Mouse (Mus musculus) liver, embryonic 14 days (tissue): Measurements from ENCODE around the gene Olfr1107. TPM values are rescaled to one million over a fixed set of nuclear protein-coding genes. Genes with fewer than 3 reads are reported as not detected.

ENCODE experiments used
- polyA plus RNA-seq: library from polyadenylated mRNA; depleted of rRNA; stranded (reverse); fragments of >200 nt; gene quantifications from 2 replicates; pipeline ENCODE4 v1.2.3, GENCODE M21; 2012; rRNA removed

The Olfr1107 gene
- polyA plus RNA-seq, result not detected in 2 replicates

DNA sequence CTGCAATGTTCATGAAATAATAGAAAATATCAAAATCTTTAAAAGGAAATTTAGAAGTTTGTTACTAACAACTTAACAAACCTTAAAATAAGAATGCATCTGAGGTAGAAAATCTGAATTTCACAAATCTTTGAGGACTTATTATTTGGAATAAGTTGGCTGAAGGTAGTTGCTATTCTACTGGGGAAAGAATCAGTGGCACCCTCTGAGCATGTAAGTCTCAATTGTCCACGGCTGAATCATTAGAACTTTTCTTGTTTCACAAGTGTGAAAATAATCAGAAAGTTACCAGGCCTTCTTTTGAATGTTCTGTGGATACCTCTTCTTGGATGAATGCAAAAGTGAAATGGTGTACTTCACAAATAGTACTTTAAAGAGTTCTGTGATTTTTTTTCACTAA, at the start of gene Olfr1107:
Gene Olfr1107 (minus strand): TSS at position 101 of the 400 bp plus-strand sequence.

GRCm38 (mm10) chr2:87114467-87114866, 38.9 kb upstream of the Olfr1107 start, which contains the start of gene Olfr259:
Gene Olfr259 (minus strand): TSS chr2:87114567.

GRCm38 (mm10) chr2:87095908-87096307, 20.3 kb upstream of the Olfr1107 start, which contains the start of gene Olfr1109:
Gene Olfr1109 (minus strand): TSS chr2:87096008.

DNA sequence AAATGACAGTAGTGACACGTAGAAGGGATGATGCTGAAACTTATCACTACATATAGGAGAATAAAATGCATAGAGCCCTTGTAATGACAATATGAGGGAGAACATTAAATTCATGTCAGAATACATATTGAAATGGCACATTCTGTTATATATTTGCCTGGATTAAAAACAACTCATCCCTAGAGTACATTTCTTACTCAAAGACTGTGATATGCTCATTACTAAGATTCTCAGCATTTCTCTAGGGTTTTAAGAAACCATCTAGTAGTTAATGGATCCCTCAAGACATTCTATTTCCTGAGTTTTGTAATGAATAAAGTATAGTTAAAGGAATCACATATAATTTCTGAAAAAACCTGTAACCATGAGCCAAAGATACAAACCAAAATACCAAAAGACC, 23.4 kb downstream of the Olfr1107 start, which contains the start of gene Olfr1106:
Gene Olfr1106 (minus strand): TSS at position 101 of the 400 bp plus-strand sequence.

DNA sequence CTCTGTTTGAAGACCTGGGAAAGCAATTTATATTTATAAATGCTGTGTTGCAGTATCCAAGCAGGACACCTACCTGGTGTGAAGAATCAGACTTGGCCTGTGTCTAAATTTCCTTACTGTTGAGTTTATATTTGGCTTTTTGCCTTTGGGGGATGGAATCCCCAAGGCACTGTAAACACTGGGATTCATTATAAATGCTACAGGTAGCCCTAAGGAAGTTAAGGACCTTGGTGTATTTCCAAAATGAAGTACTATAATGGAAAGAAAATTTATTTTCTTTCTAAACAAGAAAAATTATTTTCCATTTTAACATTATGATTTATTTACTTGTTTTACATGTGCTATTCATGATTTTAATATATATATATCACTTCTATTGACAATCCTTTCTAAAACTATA, 39.2 kb downstream of the Olfr1107 start, which contains the start of gene Olfr1105:
Gene Olfr1105 (minus strand): TSS at position 101 of the 400 bp plus-strand sequence.

GRCm38 (mm10) chr2:87026980-87027379, 48.6 kb downstream of the Olfr1107 start, which contains the start of gene Olfr1104:
Gene Olfr1104 (minus strand): TSS chr2:87027080.

Other genes starting within 250 kb of the Olfr1107 start
- not detected in 2 replicates for gene Olfr1095, start 224.1 kb downstream of the Olfr1107 start, polyA plus RNA-seq
- not detected in 2 replicates for gene Gm13723, start 201.0 kb downstream of the Olfr1107 start, polyA plus RNA-seq
- gene Olfr1097, start 183.6 kb downstream of the Olfr1107 start, polyA plus RNA-seq, result not detected in 2 replicates
- not detected in 2 replicates for gene Olfr1098, start 151.3 kb downstream of the Olfr1107 start, polyA plus RNA-seq
- not detected in 2 replicates for gene Olfr1099, start 115.1 kb downstream of the Olfr1107 start, polyA plus RNA-seq
- not detected in 2 replicates for gene Olfr1100, start 95.9 kb downstream of the Olfr1107 start, polyA plus RNA-seq
- not detected in 2 replicates for gene Olfr1101, start 84.6 kb downstream of the Olfr1107 start, polyA plus RNA-seq
- not detected in 2 replicates for gene Olfr1102, start 77.4 kb downstream of the Olfr1107 start, polyA plus RNA-seq
- gene Olfr1104, start 48.7 kb downstream of the Olfr1107 start, polyA plus RNA-seq, result not detected in 2 replicates
- not detected in 2 replicates for gene Olfr1105, start 39.3 kb downstream of the Olfr1107 start, polyA plus RNA-seq
- not detected in 2 replicates for gene Olfr1106, start 23.5 kb downstream of the Olfr1107 start, polyA plus RNA-seq
- not detected in 2 replicates for gene Olfr1109, start 20.2 kb upstream of the Olfr1107 start, polyA plus RNA-seq
- not detected in 2 replicates for gene Olfr259, start 38.8 kb upstream of the Olfr1107 start, polyA plus RNA-seq
- not detected in 2 replicates for gene Olfr1110, start 64.5 kb upstream of the Olfr1107 start, polyA plus RNA-seq
- not detected in 2 replicates for gene Olfr1111, start 76.8 kb upstream of the Olfr1107 start, polyA plus RNA-seq
- not detected in 2 replicates for gene Olfr1112, start 112.0 kb upstream of the Olfr1107 start, polyA plus RNA-seq
- gene Olfr1113, start 133.2 kb upstream of the Olfr1107 start, polyA plus RNA-seq, result not detected in 2 replicates
- not detected in 2 replicates for gene Olfr1115, start 172.2 kb upstream of the Olfr1107 start, polyA plus RNA-seq
- gene Olfr1116, start 191.7 kb upstream of the Olfr1107 start, polyA plus RNA-seq, result not detected in 2 replicates
- gene Olfr1118, start 231.8 kb upstream of the Olfr1107 start, polyA plus RNA-seq, result not detected in 2 replicates